Comparison of ENCODE assay signal across 8 mouse cellular contexts in the genomic region with DNA sequence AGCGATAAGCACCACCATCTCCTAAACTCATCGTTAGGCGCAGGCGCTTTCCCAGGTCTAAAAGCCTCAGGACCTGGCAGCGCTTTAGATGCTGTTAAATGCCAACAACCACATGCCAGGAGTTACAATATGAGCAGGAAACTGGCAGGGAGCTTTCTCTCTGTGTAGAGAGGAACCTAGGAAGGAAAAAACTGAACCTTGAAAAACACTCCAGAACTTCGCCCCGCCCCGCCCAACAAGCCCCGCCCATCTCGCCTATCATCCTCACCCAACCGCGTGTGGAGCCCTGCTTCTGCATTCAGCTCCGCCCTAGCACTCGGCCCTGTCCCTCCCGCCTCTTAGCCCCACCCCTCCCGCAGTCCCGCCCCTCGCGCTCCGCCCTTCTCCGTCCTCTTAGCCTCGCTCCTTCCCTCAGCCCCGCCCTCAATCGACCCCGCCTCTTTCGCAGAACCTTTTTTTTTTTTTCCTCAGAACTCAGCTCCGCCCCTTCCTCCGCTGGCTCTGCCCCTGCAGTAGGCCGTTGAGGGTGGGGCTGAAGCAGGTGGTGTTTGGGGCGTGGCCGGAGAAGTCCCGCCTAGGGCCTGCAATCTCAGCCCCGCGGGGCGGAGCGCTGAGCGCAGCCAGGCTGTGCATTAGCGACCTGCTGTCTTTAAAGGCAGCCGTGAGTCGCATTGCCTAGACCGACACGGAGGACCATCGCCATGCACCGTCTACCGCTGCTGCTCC. TPM values are rescaled to one million over a fixed set of nuclear protein-coding genes. Genes with fewer than 3 reads are reported as not detected.
A peak's percentile ranks its signal among the peaks of the same experiment; 100 is the strongest.
DNase-seq lines count a peak whose midpoint lies in the region; ATAC-seq and TF ChIP-seq lines count a peak whose summit lies in the region.

Gene Gm2a, plus strand, starts transcription at position 653 of the 726 bp plus-strand sequence.

- peak; percentile 96 for ATAC-seq in embryonic facial prominence, embryonic 14.5 days (ENCODE audit: low read depth)
- peak; percentile 97 for ATAC-seq in limb, embryonic 13.5 days (ENCODE audit: low FRiP score, low read depth)
- ATAC-seq in midbrain, embryonic 16.5 days = peak; percentile 93

- intact Hi-C loops in heart, adult 2 months (cut with DNase I) = loop anchor here (10.0 kb wide), 1 partner anchor 357 kb away; no protein-coding TSS in a partner anchor

- H3K9me3 ChIP-seq in embryonic facial prominence, embryonic 14.5 days (ENCODE audit: control insufficient read depth, low read length) = no peaks in the 10 kb centered on the region
- no peaks in the 10 kb centered on the region for H3K9me3 ChIP-seq in limb, embryonic 13.5 days
- no peaks in the 10 kb centered on the region for H3K9me3 ChIP-seq in midbrain, embryonic 16.5 days (replicated peaks; ENCODE audit: control insufficient read depth, low read length, poor library complexity, severe bottlenecking)

- no peak for TF ChIP-seq CTCF in heart, adult 2 months (IDR thresholded peaks at IDR 0.05)

- TF ChIP-seq POLR2A in heart, adult 2 months (IDR thresholded peaks at IDR 0.05; ENCODE audit: insufficient read depth, low read depth, low read length) = peak; percentile 91

- H3K79me2 ChIP-seq in heart, adult 2 months (replicated peaks; ENCODE audit: control insufficient read depth, insufficient read depth, low read length) = no peaks in the 10 kb centered on the region

- peak within 1 kb of the TSS; percentile 58 for H3K4me3 ChIP-seq in embryonic facial prominence, embryonic 14.5 days (ENCODE audit: low read depth, low read length)
- H3K4me3 ChIP-seq in heart, adult 2 months = peak within 1 kb of the TSS; percentile 81
- peak within 1 kb of the TSS; percentile 61 for H3K4me3 ChIP-seq in limb, embryonic 13.5 days
- peak within 1 kb of the TSS; percentile 59 for H3K4me3 ChIP-seq in midbrain, embryonic 16.5 days (ENCODE audit: low read depth, low read length)

- TF ChIP-seq EP300 in heart, adult 2 months (IDR thresholded peaks at IDR 0.05; ENCODE audit: insufficient read depth, low read depth, low read length) = no peak

- no peaks in the 10 kb centered on the region for H3K27me3 ChIP-seq in embryonic facial prominence, embryonic 14.5 days (replicated peaks; ENCODE audit: control insufficient read depth, insufficient read depth, low read length)
- no peaks in the 10 kb centered on the region for H3K27me3 ChIP-seq in heart, adult 2 months (ENCODE audit: control insufficient read depth, insufficient read depth, low read length)
- H3K27me3 ChIP-seq in limb, embryonic 13.5 days = no peaks in the 10 kb centered on the region
- no peaks in the 10 kb centered on the region for H3K27me3 ChIP-seq in midbrain, embryonic 16.5 days (ENCODE audit: control insufficient read depth, insufficient read depth, low read depth, low read length)

- H3K27ac ChIP-seq in embryonic facial prominence, embryonic 14.5 days (replicated peaks; ENCODE audit: low read depth, low read length) = peak within 1 kb of the TSS; percentile 78
- H3K27ac ChIP-seq in heart, adult 2 months = peak within 1 kb of the TSS; percentile 74
- H3K27ac ChIP-seq in limb, embryonic 13.5 days = peak within 1 kb of the TSS; percentile 70
- H3K27ac ChIP-seq in midbrain, embryonic 16.5 days (ENCODE audit: low read length) = peak within 1 kb of the TSS; percentile 78

- no peaks in the 10 kb centered on the region for H3K36me3 ChIP-seq in embryonic facial prominence, embryonic 14.5 days (ENCODE audit: control insufficient read depth, insufficient read depth, low read length)
- no peaks in the 10 kb centered on the region for H3K36me3 ChIP-seq in heart, adult 2 months (ENCODE audit: control insufficient read depth, insufficient read depth, low read length)
- H3K36me3 ChIP-seq in limb, embryonic 13.5 days = 0 out of 2 replicates have a peak, but pooled peaks cover 2% of the 10 kb centered on the region
- no peaks in the 10 kb centered on the region for H3K36me3 ChIP-seq in midbrain, embryonic 16.5 days (ENCODE audit: control insufficient read depth, insufficient read depth, low read length)

- WGBS in embryonic facial prominence, embryonic 14.5 days = 3% methylated on average over 26 of the region's 45 CpGs
- under 1% methylated on average over 45 of the region's 45 CpGs for WGBS in heart, adult 2 months
- 3% methylated on average over 37 of the region's 45 CpGs for WGBS in limb, embryonic 13.5 days
- 3% methylated on average over 44 of the region's 45 CpGs for WGBS in midbrain, embryonic 16.5 days

- H3K4me1 ChIP-seq in embryonic facial prominence, embryonic 14.5 days (ENCODE audit: control insufficient read depth, insufficient read depth, low read length) = 0 out of 2 replicates have a peak, but pooled peaks cover 7% of the 10 kb centered on the region
- peaks cover 5% of the 10 kb centered on the region for H3K4me1 ChIP-seq in heart, adult 2 months (ENCODE audit: control insufficient read depth, insufficient read depth, low read length)
- peaks cover 5% of the 10 kb centered on the region for H3K4me1 ChIP-seq in limb, embryonic 13.5 days
- H3K4me1 ChIP-seq in midbrain, embryonic 16.5 days (ENCODE audit: control insufficient read depth, insufficient read depth, low read length) = peaks cover 6% of the 10 kb centered on the region; the same call in 1 of the 2 replicates

- peak within 1 kb of the TSS; percentile 61 for H3K9ac ChIP-seq in embryonic facial prominence, embryonic 14.5 days (ENCODE audit: low read depth, low read length)
- H3K9ac ChIP-seq in heart, adult 2 months (ENCODE audit: low read depth, low read length) = peak within 1 kb of the TSS; percentile 87
- peak within 1 kb of the TSS; percentile 70 for H3K9ac ChIP-seq in limb, embryonic 13.5 days
- H3K9ac ChIP-seq in midbrain, embryonic 16.5 days (ENCODE audit: low read depth, low read length) = peak within 1 kb of the TSS; percentile 85

- peak within 1 kb of the TSS; percentile 67 for H3K4me2 ChIP-seq in embryonic facial prominence, embryonic 14.5 days (ENCODE audit: low read depth, low read length)
- peak within 1 kb of the TSS; percentile 79 for H3K4me2 ChIP-seq in limb, embryonic 13.5 days (replicated peaks)
- H3K4me2 ChIP-seq in midbrain, embryonic 16.5 days (ENCODE audit: low read length) = peak within 1 kb of the TSS; percentile 81

- peak; percentile 99 for DNase-seq in 3134 (ENCODE audit: extremely low read depth, insufficient read length, low spot score)
- DNase-seq in adrenal gland, postnatal 4 days (ENCODE audit: low spot score in 2 of 2) = peak; percentile 68 to 84
- DNase-seq in embryonic facial prominence, embryonic 14.5 days (ENCODE audit: low spot score) = peak; percentile 98
- DNase-seq in heart, adult 2 months = peak; percentile 92 to 96
- DNase-seq in kidney, adult 8-10 months = peak; percentile 97
- DNase-seq in spleen, postnatal 10 days (ENCODE audit: low spot score in 2 of 2) = peak; percentile 74 to 94

RNA-seq across cellular contexts. Expression of gene Gm2a, which starts in this region (rescaled TPM):
- total RNA-seq in adrenal gland, postnatal 4 days (2021) = 100 to 1,000 TPM; 114 to 115 TPM
- polyA plus RNA-seq in embryonic facial prominence, embryonic 14.5 days (2014; fragmentation: Nextera tagmentation; extraction: Ambion mirVana) = 28.2 and 30.3 TPM in 2 replicates
- 10 to 100 TPM; 10.3 to 10.8 TPM for total RNA-seq in heart, adult 2 months (2021)
- polyA plus RNA-seq in heart, adult 2 months (2012; rRNA removed) = 18.6 and 19.8 TPM in 2 replicates
- 17.9 and 18.0 TPM in 2 replicates for polyA plus RNA-seq in limb, embryonic 13.5 days (2015; fragmentation: Nextera tagmentation; extraction: Ambion mirVana)
- 22.3 and 32.5 TPM in 2 replicates for polyA plus RNA-seq in midbrain, embryonic 16.5 days (2015; fragmentation: Nextera tagmentation; extraction: Ambion mirVana)

Comparison
In these comparisons a context has a peak if more than half of its experiments do, and no peak if none do; other contexts are left out.
1. Peak in every context shown above with its lines: DNase-seq, ATAC-seq, H3K4me3 ChIP-seq and H3K27ac ChIP-seq.
2. RNA of gene Gm2a (total RNA-seq): 114 to 115 TPM in adrenal gland, postnatal 4 days; 10.3 to 10.8 TPM in heart, adult 2 months; every median in the first group is over 4 times any median in the second.